Comparison of ENCODE assay signal across 10 mouse cellular contexts in the genomic region with DNA sequence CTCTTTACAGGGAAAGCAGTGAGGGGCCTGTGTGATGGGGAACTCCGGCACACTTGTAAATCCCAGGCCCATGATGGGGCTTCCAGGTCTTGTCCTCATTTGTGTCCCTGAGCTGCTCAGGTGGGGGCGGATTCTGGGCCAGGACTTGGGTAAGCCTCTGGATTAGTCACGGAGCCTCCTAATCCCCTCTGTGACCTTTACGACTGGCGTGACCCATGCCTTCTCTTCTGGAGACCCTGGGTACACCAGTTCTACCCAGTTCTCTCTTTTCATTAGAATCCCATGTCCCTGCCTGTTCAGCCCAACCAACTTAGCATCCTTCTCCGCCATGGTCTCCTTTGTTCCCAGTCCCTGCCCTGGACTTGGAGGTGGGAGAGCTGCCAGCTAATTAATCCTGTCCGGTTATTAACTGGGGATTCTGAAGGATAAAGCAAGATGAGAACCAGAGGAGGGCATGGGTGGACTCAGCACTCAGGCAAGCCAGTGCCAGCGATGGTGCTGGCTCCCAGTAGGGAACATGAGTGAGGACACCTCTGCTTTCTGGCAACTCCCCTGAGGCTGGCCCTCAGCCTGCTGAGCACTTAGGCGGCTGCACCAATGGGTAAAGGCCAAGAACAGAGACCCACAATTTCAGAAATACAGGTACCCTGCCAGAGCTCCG. TPM values are rescaled to one million over a fixed set of nuclear protein-coding genes. Genes with fewer than 3 reads are reported as not detected.
A peak's percentile ranks its signal among the peaks of the same experiment; 100 is the strongest.
DNase-seq lines count a peak whose midpoint lies in the region; ATAC-seq lines count a peak whose summit lies in the region.
"Had no signal": no experiment of that assay in that cellular context is flagged by ENCODE, and none has a peak within 500 bp of the region (broad histone marks: within the 10 kb centered on the region; RNA-seq: fewer than 3 reads in every experiment).

No protein-coding gene starts in this region.

- no peak overlapping the region for H3K9ac ChIP-seq in embryonic facial prominence, embryonic 12.5 days
- peak overlapping the region; percentile 60 for H3K9ac ChIP-seq in hindbrain, embryonic 13.5 days
- no peak overlapping the region for H3K9ac ChIP-seq in midbrain, embryonic 15.5 days

- ATAC-seq in embryonic facial prominence, embryonic 12.5 days (ENCODE audit: insufficient number of reproducible peaks, insufficient read depth, low FRiP score, low TSS enrichment) = no peak
- ATAC-seq in hindbrain, embryonic 13.5 days (ENCODE audit: low FRiP score) = no peak
- no peak for ATAC-seq in midbrain, embryonic 15.5 days (replicated peaks)

- H3K36me3 ChIP-seq in embryonic facial prominence, embryonic 12.5 days = peaks cover 26% of the 10 kb centered on the region
- peaks cover 25% of the 10 kb centered on the region for H3K36me3 ChIP-seq in hindbrain, embryonic 13.5 days
- H3K36me3 ChIP-seq in midbrain, embryonic 15.5 days (replicated peaks) = peaks cover 18% of the 10 kb centered on the region

- H3K4me1 ChIP-seq in embryonic facial prominence, embryonic 12.5 days = peaks cover 27% of the 10 kb centered on the region
- H3K4me1 ChIP-seq in hindbrain, embryonic 13.5 days (replicated peaks) = peaks cover 35% of the 10 kb centered on the region
- peaks cover 33% of the 10 kb centered on the region for H3K4me1 ChIP-seq in midbrain, embryonic 15.5 days

- no peaks in the 10 kb centered on the region for H3K9me3 ChIP-seq in embryonic facial prominence, embryonic 12.5 days
- no peaks in the 10 kb centered on the region for H3K9me3 ChIP-seq in hindbrain, embryonic 13.5 days
- H3K9me3 ChIP-seq in midbrain, embryonic 15.5 days = no peaks in the 10 kb centered on the region

- 43% methylated on average over 10 of the region's 10 CpGs for WGBS in embryonic facial prominence, embryonic 12.5 days
- WGBS in hindbrain, embryonic 13.5 days = 39% methylated on average over 10 of the region's 10 CpGs
- 19% methylated on average over 10 of the region's 10 CpGs for WGBS in midbrain, embryonic 15.5 days

- no peak overlapping the region for H3K27ac ChIP-seq in embryonic facial prominence, embryonic 12.5 days
- H3K27ac ChIP-seq in hindbrain, embryonic 13.5 days = peak overlapping the region; percentile 77
- peak overlapping the region; percentile 82 for H3K27ac ChIP-seq in midbrain, embryonic 15.5 days
- H3K27ac ChIP-seq: heart, adult 2 months had no signal

- peak overlapping the region; percentile 94; the same call in 1 of the 2 replicates for H3K4me3 ChIP-seq in embryonic facial prominence, embryonic 12.5 days
- 0 out of 2 replicates have a peak overlapping the region, but pooled peaks have one; percentile 33 for H3K4me3 ChIP-seq in hindbrain, embryonic 13.5 days
- peak overlapping the region; percentile 95; the same call in 1 of the 2 replicates for H3K4me3 ChIP-seq in midbrain, embryonic 15.5 days

- H3K4me2 ChIP-seq in embryonic facial prominence, embryonic 12.5 days (replicated peaks) = no peak overlapping the region
- peak overlapping the region; percentile 55 for H3K4me2 ChIP-seq in hindbrain, embryonic 13.5 days
- peak overlapping the region; percentile 54; the same call in 1 of the 2 replicates for H3K4me2 ChIP-seq in midbrain, embryonic 15.5 days

- peaks cover 14% of the 10 kb centered on the region; the same call in 1 of the 2 replicates for H3K27me3 ChIP-seq in embryonic facial prominence, embryonic 12.5 days
- H3K27me3 ChIP-seq in hindbrain, embryonic 13.5 days = peaks cover 22% of the 10 kb centered on the region
- no peaks in the 10 kb centered on the region for H3K27me3 ChIP-seq in midbrain, embryonic 15.5 days (replicated peaks)

- peak; percentile 30 for DNase-seq in kidney, postnatal 10 days
- DNase-seq in kidney, adult 11 months = no peak
- DNase-seq in left cerebral cortex, postnatal 4 days = no peak
- DNase-seq in spleen, postnatal 14 days (ENCODE audit: low spot score in 2 of 2) = no peak
- DNase-seq in kidney, postnatal 25 days = no peak
- DNase-seq: heart, adult 2 months had no signal

- intact Hi-C loops in left cerebral cortex, postnatal 4 days (cut with DNase I) = no loop called here

RNA-seq across cellular contexts. Expression of gene Cyth2, which starts 1.1 kb away (rescaled TPM):
- 173 and 176 TPM in 2 replicates for polyA plus RNA-seq in embryonic facial prominence, embryonic 12.5 days (2016; fragmentation: Nextera tagmentation; extraction: Ambion mirVana)
- polyA plus RNA-seq in hindbrain, embryonic 13.5 days (2015; fragmentation: Nextera tagmentation; extraction: Ambion mirVana) = 327 and 333 TPM in 2 replicates
- polyA plus RNA-seq in midbrain, embryonic 15.5 days (2015; fragmentation: Nextera tagmentation; extraction: Ambion mirVana) = 329 and 334 TPM in 2 replicates
- 100 to 1,000 TPM; 249 TPM for total RNA-seq in left cerebral cortex, postnatal 4 days (2021)

RNA-seq across cellular contexts. Expression of gene Kcnj14, which starts 9.1 kb away (rescaled TPM):
- 2.4 and 2.5 TPM in 2 replicates for polyA plus RNA-seq in embryonic facial prominence, embryonic 12.5 days (2016; fragmentation: Nextera tagmentation; extraction: Ambion mirVana)
- 0.50 and 0.81 TPM in 2 replicates for polyA plus RNA-seq in hindbrain, embryonic 13.5 days (2015; fragmentation: Nextera tagmentation; extraction: Ambion mirVana)
- polyA plus RNA-seq in midbrain, embryonic 15.5 days (2015; fragmentation: Nextera tagmentation; extraction: Ambion mirVana) = 1.1 TPM in 2 replicates
- total RNA-seq in left cerebral cortex, postnatal 4 days (2021) = 1 to 10 TPM; 1.6 to 2.1 TPM

RNA-seq across cellular contexts. Expression of gene Grwd1, which starts 15.3 kb away (rescaled TPM):
- polyA plus RNA-seq in embryonic facial prominence, embryonic 12.5 days (2016; fragmentation: Nextera tagmentation; extraction: Ambion mirVana) = 75.6 and 76.3 TPM in 2 replicates
- 37.5 and 40.3 TPM in 2 replicates for polyA plus RNA-seq in hindbrain, embryonic 13.5 days (2015; fragmentation: Nextera tagmentation; extraction: Ambion mirVana)
- polyA plus RNA-seq in midbrain, embryonic 15.5 days (2015; fragmentation: Nextera tagmentation; extraction: Ambion mirVana) = 40.5 and 44.2 TPM in 2 replicates
- total RNA-seq in left cerebral cortex, postnatal 4 days (2021) = 10 to 100 TPM; 31.8 to 35.5 TPM

RNA-seq across cellular contexts. Expression of gene Sult2b1, which starts 31.0 kb away (rescaled TPM):
- polyA plus RNA-seq in embryonic facial prominence, embryonic 12.5 days (2016; fragmentation: Nextera tagmentation; extraction: Ambion mirVana) = 1.6 and 2.5 TPM in 2 replicates
- polyA plus RNA-seq in hindbrain, embryonic 13.5 days (2015; fragmentation: Nextera tagmentation; extraction: Ambion mirVana) = 5.2 and 5.3 TPM in 2 replicates
- polyA plus RNA-seq in midbrain, embryonic 15.5 days (2015; fragmentation: Nextera tagmentation; extraction: Ambion mirVana) = 8.3 and 9.7 TPM in 2 replicates
- total RNA-seq in left cerebral cortex, postnatal 4 days (2021) = 1 to 10 TPM; 4.9 to 5.5 TPM
- total RNA-seq: heart, adult 2 months had no signal

RNA-seq across cellular contexts. Expression of gene Lmtk3, which starts 31.9 kb away (rescaled TPM):
- 3.3 and 5.2 TPM in 2 replicates for polyA plus RNA-seq in embryonic facial prominence, embryonic 12.5 days (2016; fragmentation: Nextera tagmentation; extraction: Ambion mirVana)
- polyA plus RNA-seq in hindbrain, embryonic 13.5 days (2015; fragmentation: Nextera tagmentation; extraction: Ambion mirVana) = 21.1 and 22.8 TPM in 2 replicates
- 29.8 and 34.8 TPM in 2 replicates for polyA plus RNA-seq in midbrain, embryonic 15.5 days (2015; fragmentation: Nextera tagmentation; extraction: Ambion mirVana)
- total RNA-seq in left cerebral cortex, postnatal 4 days (2021) = 100 to 1,000 TPM; 304 to 352 TPM
- polyA plus RNA-seq: liver, embryonic 16.5 days had no signal

Comparison
In these comparisons a context has a peak if more than half of its experiments do, and no peak if none do; other contexts are left out.
1. H3K4me3 ChIP-seq: peak in every context shown above with its lines; median percentile 95 in midbrain, embryonic 15.5 days; 94 in embryonic facial prominence, embryonic 12.5 days; 33 in hindbrain, embryonic 13.5 days.